Mouse (Mus musculus) T-cell, adult 66 days (primary cell): ENCODE data around the gene Rnf4. TPM values are rescaled to one million over a fixed set of nuclear protein-coding genes. Genes with fewer than 3 reads are reported as not detected.

ENCODE experiments used
- total RNA-seq, 2 experiments: library from RNA; stranded (reverse); gene quantifications; 3 replicates in 1 of 2; 4 replicates in 1 of 2; pipeline ENCODE4 v1.2.4; 2023

The Rnf4 gene
- 100 to 1,000 TPM; 287 to 292 TPM for total RNA-seq

GRCm38 (mm10) chr5:34336097-34336774 lies at the start of gene Rnf4:
Gene Rnf4, plus strand, starts transcription at chr5:34336289.

GRCm38 (mm10) chr5:34288154-34288716 lies 47.9 kb upstream of the Rnf4 start, which contains the start of the genes Zfyve28 and Cfap99:
Gene Zfyve28, minus strand, starts transcription at chr5:34288449.
Gene Cfap99, plus strand, starts transcription at chr5:34288600.

GRCm38 (mm10) chr5:34369341-34370021 lies 33.4 kb downstream of the Rnf4 start, which contains the start of gene Fam193a:
Gene Fam193a, plus strand, starts transcription at chr5:34369933.

Other genes with a start within 250 kb of the Rnf4 start
- gene Poln, start 166.8 kb upstream of the Rnf4 start, total RNA-seq = 1 to 10 TPM in 1 of 2 experiments, under 1 TPM in 1; 0.82 to 1.2 TPM
- 10 to 100 TPM; 55.3 to 57.4 TPM for gene Haus3, start 166.8 kb upstream of the Rnf4 start, total RNA-seq
- gene Mxd4, start 148.6 kb upstream of the Rnf4 start, total RNA-seq = 100 to 1,000 TPM; 100 to 105 TPM
- under 1 TPM; 0.86 to 0.93 TPM for gene Zfyve28, start 47.8 kb upstream of the Rnf4 start, total RNA-seq
- not detected for gene Cfap99, start 47.7 kb upstream of the Rnf4 start, total RNA-seq
- gene Fam193a, start 33.6 kb downstream of the Rnf4 start, total RNA-seq = 10 to 100 TPM; 77.6 to 84.8 TPM
- gene Tnip2, start 177.7 kb downstream of the Rnf4 start, total RNA-seq = 10 to 100 TPM; 16.2 to 18.7 TPM
- 1 to 10 TPM; 7.2 to 9.7 TPM for gene Sh3bp2, start 189.5 kb downstream of the Rnf4 start, total RNA-seq
- 100 to 1,000 TPM; 319 to 323 TPM for gene Add1, start 237.4 kb downstream of the Rnf4 start, total RNA-seq